Mouse (Mus musculus) granulocyte monocyte progenitor cell, adult 5-6 weeks (primary cell): ENCODE results near the gene Gpatch1. TPM values are rescaled to one million over a fixed set of nuclear protein-coding genes. Genes with fewer than 3 reads are reported as not detected.
"Not testable (repeated sequence)": the region's sequence is repeated elsewhere in the genome, so short reads cannot be mapped to it uniquely, and the experiment has no call there.

Experiments
- ATAC-seq: replicated peaks from 2 replicates; pipeline ENCODE4 v1.8.0; 2016; ENCODE audit warnings: mild to moderate bottlenecking, moderate TSS enrichment, inconsistent platforms; ENCODE audit not compliant: poor library complexity, severe bottlenecking
- total RNA-seq, 2 experiments: library from RNA; stranded (forward) in 1 of 2; stranded (reverse) in 1 of 2; fragments of 200-712, 200-1000 nt in 1 of 2; fragments of >200 nt in 1 of 2; fragmentation: Nextera tagmentation in 1 of 2; gene quantifications; 2 replicates each; pipeline ENCODE4 v1.2.3; 2014 to 2017

Gpatch1 gene
- total RNA-seq, 2 experiments from 2014 or later: 17.4 to 29.5 TPM

- no peak for ATAC-seq
Observed at GRCm38 (mm10) chr7:35333231-35333651, 15.0 kb upstream of the Gpatch1 start.

GRCm38 (mm10) chr7:35331590-35331989 lies 13.3 kb upstream of the Gpatch1 start:
- no peak for ATAC-seq

- no peak for ATAC-seq
Observed at GRCm38 (mm10) chr7:35322732-35323420, 4.6 kb upstream of the Gpatch1 start.

GRCm38 (mm10) chr7:35322161-35322560 lies 3.9 kb upstream of the Gpatch1 start:
- no peak for ATAC-seq

- no peak for ATAC-seq
Observed at GRCm38 (mm10) chr7:35319755-35320154, 1.5 kb upstream of the Gpatch1 start.

- ATAC-seq: not testable (repeated sequence)
Observed at GRCm38 (mm10) chr7:35319221-35319620, 981 bp upstream of the Gpatch1 start.

GRCm38 (mm10) chr7:35314156-35314555 lies 4.1 kb downstream of the Gpatch1 start:
- ATAC-seq: no peak

- no peak for ATAC-seq
Observed at GRCm38 (mm10) chr7:35311214-35311613, 7.0 kb downstream of the Gpatch1 start.

GRCm38 (mm10) chr7:35300792-35301191 lies 17.4 kb downstream of the Gpatch1 start:
- ATAC-seq: no peak

GRCm38 (mm10) chr7:35299656-35300055 lies 18.6 kb downstream of the Gpatch1 start:
- ATAC-seq: no peak

GRCm38 (mm10) chr7:35297886-35298285 lies 20.4 kb downstream of the Gpatch1 start:
- no peak for ATAC-seq

GRCm38 (mm10) chr7:35295631-35296030 lies 22.6 kb downstream of the Gpatch1 start:
- no peak for ATAC-seq

GRCm38 (mm10) chr7:35293464-35293863 lies 24.8 kb downstream of the Gpatch1 start:
- ATAC-seq: no peak

- ATAC-seq: no peak
Observed at GRCm38 (mm10) chr7:35278933-35279332, 39.3 kb downstream of the Gpatch1 start.

- no peak for ATAC-seq
Observed at GRCm38 (mm10) chr7:35277433-35277832, 40.8 kb downstream of the Gpatch1 start.

GRCm38 (mm10) chr7:35269443-35270024 lies 48.7 kb downstream of the Gpatch1 start:
- ATAC-seq: peak; percentile 85

- no peak for ATAC-seq
Observed at GRCm38 (mm10) chr7:35267841-35268240, 50.4 kb downstream of the Gpatch1 start.

GRCm38 (mm10) chr7:35266666-35267065 lies 51.6 kb downstream of the Gpatch1 start:
- ATAC-seq: no peak

GRCm38 (mm10) chr7:35264746-35265145 lies 53.5 kb downstream of the Gpatch1 start:
- 0 out of 2 replicates have a peak, but pooled peaks have one; percentile 43 for ATAC-seq

GRCm38 (mm10) chr7:35263595-35264489 lies 54.4 kb downstream of the Gpatch1 start:
- no peak for ATAC-seq

- ATAC-seq: no peak
Observed at GRCm38 (mm10) chr7:35259384-35259783, 58.9 kb downstream of the Gpatch1 start.
